Mouse (Mus musculus) cortical plate, adult 2 months (tissue): ENCODE results near the gene Sgce. TPM values are rescaled to one million over a fixed set of nuclear protein-coding genes. Genes with fewer than 3 reads are reported as not detected.

Experiments
- H3K27ac ChIP-seq: fragments of 200-500 bp; 2 replicates; pipeline ENCODE4 v1.5.1; 2012; ENCODE audit warnings: low read length, control low read depth, inconsistent platforms; ENCODE audit not compliant: insufficient read depth
- H3K4me1 ChIP-seq: fragments of 200-500 bp; 2 replicates; pipeline ENCODE4 v1.6.1; 2011; ENCODE audit warnings: low read length; ENCODE audit not compliant: control insufficient read depth, insufficient read depth
- H3K4me3 ChIP-seq: fragments of 200-500 bp; 2 replicates; pipeline ENCODE4 v1.5.1; 2011; ENCODE audit warnings: mild to moderate bottlenecking, low read length, control low read depth; ENCODE audit not compliant: insufficient read depth
- CTCF ChIP-seq: fragments of 200-500 bp; IDR thresholded peaks from 2 replicates; pipeline ENCODE4 v1.5.1; 2011; ENCODE audit warnings: mild to moderate bottlenecking, control low read depth, low read length; ENCODE audit not compliant: insufficient read depth; ENCODE audit errors: extremely low read depth
- POLR2A ChIP-seq: fragments of 200-500 bp; IDR thresholded peaks from 2 replicates; pipeline ENCODE4 v1.6.1; 2011; ENCODE audit warnings: mild to moderate bottlenecking, low read length, control low read depth; ENCODE audit not compliant: insufficient read depth; ENCODE audit errors: extremely low read depth
- polyA plus RNA-seq: library from polyadenylated mRNA; depleted of rRNA; stranded (reverse); fragments of >200 nt; gene quantifications from 2 replicates; pipeline ENCODE4 v1.2.3, GENCODE M21; 2012

Gene Sgce
- polyA plus RNA-seq, 1 experiment = 32.7 TPM

GRCm38 (mm10) chr6:4728305-4728704 lies 18.7 kb downstream of the Sgce start:
- TF ChIP-seq CTCF (no peak), POLR2A (no peak)
- Histone ChIP-seq H3K27ac (no peak overlapping the region), H3K4me1 (no peaks in the 10 kb centered on the region), H3K4me3 (no peak overlapping the region)

- Histone ChIP-seq H3K4me3 (no peak overlapping the region), H3K4me1 (no peaks in the 10 kb centered on the region), H3K27ac (no peak overlapping the region)
- no peak for TF ChIP-seq CTCF
- TF ChIP-seq POLR2A = no peak
Observed at GRCm38 (mm10) chr6:4723998-4724757, 22.8 kb downstream of the Sgce start.

- H3K4me1 ChIP-seq = no peaks in the 10 kb centered on the region
- TF ChIP-seq CTCF (no peak), POLR2A (no peak)
- no peak overlapping the region for H3K27ac ChIP-seq
- H3K4me3 ChIP-seq = no peak overlapping the region
Observed at GRCm38 (mm10) chr6:4722739-4723138, 24.3 kb downstream of the Sgce start.

- no peaks in the 10 kb centered on the region for H3K4me1 ChIP-seq
- TF ChIP-seq POLR2A (no peak), CTCF (no peak)
Observed at GRCm38 (mm10) chr6:4722142-4722541, 24.9 kb downstream of the Sgce start.

GRCm38 (mm10) chr6:4717344-4717743 lies 29.7 kb downstream of the Sgce start:
- Histone ChIP-seq H3K4me1 (no peaks in the 10 kb centered on the region), H3K27ac (no peak overlapping the region), H3K4me3 (no peak overlapping the region)
- TF ChIP-seq POLR2A (no peak), CTCF (no peak)

More at GRCm38 (mm10) chr6:4722142-4722541, 24.9 kb downstream of the Sgce start:
- H3K27ac ChIP-seq = no peak overlapping the region
- no peak overlapping the region for H3K4me3 ChIP-seq

GRCm38 (mm10) chr6:4716171-4716570 lies 30.8 kb downstream of the Sgce start:
- TF ChIP-seq CTCF (no peak), POLR2A (no peak)
- H3K4me3 ChIP-seq = no peak overlapping the region
- no peaks in the 10 kb centered on the region for H3K4me1 ChIP-seq
- H3K27ac ChIP-seq = no peak overlapping the region

- no peaks in the 10 kb centered on the region for H3K4me1 ChIP-seq
- TF ChIP-seq POLR2A = no peak
- TF ChIP-seq CTCF = no peak
- no peak overlapping the region for H3K27ac ChIP-seq
- H3K4me3 ChIP-seq = no peak overlapping the region
Observed at GRCm38 (mm10) chr6:4708971-4709370, 38.0 kb downstream of the Sgce start.

- H3K4me1 ChIP-seq = no peaks in the 10 kb centered on the region
- TF ChIP-seq CTCF (no peak), POLR2A (no peak)
- H3K27ac ChIP-seq = no peak overlapping the region
- no peak overlapping the region for H3K4me3 ChIP-seq
Observed at GRCm38 (mm10) chr6:4706415-4706814, 40.6 kb downstream of the Sgce start.

- Histone ChIP-seq H3K4me1 (no peaks in the 10 kb centered on the region), H3K27ac (no peak overlapping the region), H3K4me3 (no peak overlapping the region)
- TF ChIP-seq CTCF (no peak), POLR2A (no peak)
Observed at GRCm38 (mm10) chr6:4703908-4704307, 43.1 kb downstream of the Sgce start.

GRCm38 (mm10) chr6:4701641-4702040 lies 45.4 kb downstream of the Sgce start:
- no peak overlapping the region for H3K4me3 ChIP-seq
- H3K4me1 ChIP-seq = no peaks in the 10 kb centered on the region
- TF ChIP-seq POLR2A (no peak), CTCF (no peak)
- H3K27ac ChIP-seq = no peak overlapping the region

- TF ChIP-seq CTCF = no peak
- TF ChIP-seq POLR2A = no peak
Observed at GRCm38 (mm10) chr6:4695778-4696177, 51.2 kb downstream of the Sgce start.

More at GRCm38 (mm10) chr6:4695778-4696177, 51.2 kb downstream of the Sgce start:
- no peaks in the 10 kb centered on the region for H3K4me1 ChIP-seq
- H3K4me3 ChIP-seq = no peak overlapping the region
- no peak overlapping the region for H3K27ac ChIP-seq
